Mouse (Mus musculus): ENCODE measurements at regions not wholly inside any gene's neighbourhood (a gene's known extent, or its start where the extent isn't known, plus 50 kb on each side); places are given as distances from the start of the nearest gene placed in this dataset.

GRCm38 (mm10) chr14:25323542-25324484 lies 135.2 kb upstream of the Zmiz1 start:
- DNase-seq (ENCODE audit: low read depth, low spot score) = no peak

GRCm38 (mm10) chr14:25325887-25326286 lies 133.1 kb upstream of the Zmiz1 start:
- DNase-seq (ENCODE audit: low read depth, low spot score) = no peak

GRCm38 (mm10) chr14:25328230-25328629 lies 130.8 kb upstream of the Zmiz1 start:
- no peak for DNase-seq (ENCODE audit: low read depth, low spot score)

DNA sequence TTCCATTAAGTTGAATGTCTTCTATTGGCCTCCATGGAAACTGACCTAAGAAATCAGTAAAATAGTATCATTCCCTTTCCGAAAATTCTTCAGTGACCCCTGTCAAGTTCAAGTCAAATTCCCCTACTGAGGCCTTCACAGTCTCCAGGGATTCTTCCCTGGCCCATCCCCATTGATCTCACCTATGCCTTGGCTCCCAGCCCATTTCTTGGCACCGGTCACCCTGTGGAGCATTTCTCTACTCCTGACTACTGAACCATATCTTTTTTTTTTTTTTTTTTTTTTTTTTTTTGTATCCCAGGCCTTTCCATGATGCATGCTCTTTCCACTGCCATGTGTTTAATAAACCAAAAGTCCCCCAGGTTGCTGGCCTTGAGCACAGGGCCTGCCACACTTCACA lies 124.8 kb upstream of the Zmiz1 start:
- DNase-seq (ENCODE audit: low read depth, low spot score) = no peak

- DNase-seq (ENCODE audit: low read depth, low spot score) = no peak
Observed at GRCm38 (mm10) chr14:25336875-25337274, 122.1 kb upstream of the Zmiz1 start.

DNA sequence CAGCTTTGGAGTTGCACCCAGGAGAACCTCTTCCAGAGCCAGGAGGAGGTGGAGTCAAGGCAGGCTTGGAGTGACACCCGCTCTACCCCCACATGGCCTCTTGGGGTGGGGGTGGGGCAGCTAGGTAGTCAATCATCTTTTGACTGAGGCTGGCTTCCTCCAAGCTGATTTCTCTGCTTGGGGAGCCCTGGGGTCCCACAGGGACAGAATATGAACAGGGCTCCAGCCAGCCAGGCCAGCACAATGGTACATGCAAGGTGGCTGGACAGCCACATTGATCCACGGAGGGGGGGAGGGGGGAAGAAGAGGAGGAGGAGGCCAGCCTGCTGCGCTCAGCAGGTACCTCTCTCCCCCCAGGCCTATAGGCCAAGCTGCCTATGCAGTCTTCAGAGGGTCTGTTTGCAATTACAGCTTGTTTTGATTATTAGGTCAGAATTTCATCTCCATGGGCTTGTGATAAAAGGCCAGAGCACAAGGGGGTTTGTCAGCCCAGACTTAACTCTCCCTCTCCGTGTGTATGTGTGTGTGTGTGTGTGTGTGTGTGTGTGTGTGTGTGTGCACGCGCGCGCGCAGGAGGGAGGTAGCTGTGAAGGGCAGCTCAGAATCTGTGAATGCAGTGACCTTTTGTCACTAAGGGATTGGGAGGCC lies 120.5 kb upstream of the Zmiz1 start:
- DNase-seq (ENCODE audit: low read depth, low spot score) = no peak

- DNase-seq (ENCODE audit: low read depth, low spot score) = no peak
Observed at GRCm38 (mm10) chr14:25340845-25341244, 118.1 kb upstream of the Zmiz1 start.

DNA sequence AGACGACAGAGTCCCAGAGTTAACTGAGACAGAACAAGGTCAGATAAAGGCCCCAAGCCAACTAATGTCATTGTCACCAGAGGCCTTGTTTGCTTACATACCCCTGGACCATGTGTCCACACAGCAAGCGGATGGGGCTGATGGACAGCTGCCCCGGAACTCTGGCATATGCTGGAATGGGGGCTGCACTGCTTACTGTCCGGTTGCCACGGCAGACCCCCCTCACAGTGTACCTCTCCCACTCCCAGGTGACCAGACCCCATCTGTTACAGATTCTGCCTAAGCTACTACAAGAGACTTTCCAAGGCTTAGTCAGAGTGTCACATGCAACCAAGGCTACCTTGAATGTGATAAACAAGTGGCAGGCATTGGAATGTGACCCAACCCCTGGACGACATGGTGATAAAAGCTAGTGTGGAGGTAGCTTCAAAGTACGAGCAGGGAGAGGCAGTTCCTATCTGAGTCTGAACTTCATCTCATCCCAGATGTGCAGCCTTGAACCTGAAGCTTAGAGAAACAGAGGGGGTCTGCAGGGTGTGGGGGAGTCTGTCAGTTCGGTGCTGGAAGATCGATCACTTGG lies 117.0 kb upstream of the Zmiz1 start:
- no peak for DNase-seq (ENCODE audit: low read depth, low spot score)

DNA sequence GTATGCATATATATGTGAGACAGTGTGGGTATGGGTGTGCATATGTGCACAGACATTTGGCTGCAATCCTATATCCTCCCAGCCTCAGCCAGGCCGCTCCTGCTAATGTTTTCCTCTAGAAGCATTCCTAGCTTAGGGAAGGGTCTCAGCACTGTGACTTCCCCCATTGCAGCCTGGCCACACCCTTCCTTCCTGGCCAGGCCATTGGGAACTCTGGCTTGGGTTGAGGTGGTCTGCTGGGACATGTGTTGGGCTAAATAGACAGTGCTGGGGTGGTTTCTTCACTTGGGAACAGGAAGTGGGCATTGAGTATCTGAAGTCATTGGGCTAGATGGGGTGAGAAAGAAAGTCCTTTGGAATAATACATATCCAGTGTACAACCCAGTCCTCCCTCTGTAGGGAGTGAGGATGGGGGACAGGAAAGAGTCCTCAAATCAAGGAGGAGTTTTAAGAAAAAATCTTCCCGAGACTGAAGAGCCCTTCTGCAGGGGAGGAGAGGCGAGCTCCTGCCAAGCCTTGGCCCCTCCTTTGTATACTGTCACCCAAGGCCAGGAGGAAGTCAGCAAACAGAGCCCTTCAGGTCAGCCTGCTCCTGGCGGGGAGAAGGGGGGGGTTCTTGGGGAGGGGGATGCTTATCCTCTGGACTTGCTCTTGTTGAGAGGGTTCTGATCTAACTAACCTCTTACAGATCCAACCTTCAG lies 116.0 kb upstream of the Zmiz1 start:
- DNase-seq (ENCODE audit: low read depth, low spot score) = no peak

DNA sequence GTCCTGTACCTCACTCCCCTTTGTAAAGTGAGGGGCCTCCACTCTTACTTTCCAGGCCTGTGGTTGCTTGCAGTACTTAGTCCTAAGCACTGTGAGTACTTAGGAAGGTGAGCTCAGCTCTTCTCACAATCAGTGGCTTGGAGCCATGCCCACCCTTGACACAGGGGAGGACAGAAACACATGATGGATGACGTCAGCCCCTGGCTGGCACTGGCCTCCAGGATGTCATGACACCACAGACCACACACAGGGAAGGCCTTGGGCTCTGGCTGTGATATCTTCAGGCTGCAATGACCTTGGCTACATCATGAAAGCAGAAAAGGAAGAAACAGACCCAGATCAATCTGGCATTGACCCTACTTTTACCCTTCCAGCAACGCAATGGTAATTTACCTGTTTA lies 113.0 kb upstream of the Zmiz1 start:
- DNase-seq (ENCODE audit: low read depth, low spot score) = no peak

DNA sequence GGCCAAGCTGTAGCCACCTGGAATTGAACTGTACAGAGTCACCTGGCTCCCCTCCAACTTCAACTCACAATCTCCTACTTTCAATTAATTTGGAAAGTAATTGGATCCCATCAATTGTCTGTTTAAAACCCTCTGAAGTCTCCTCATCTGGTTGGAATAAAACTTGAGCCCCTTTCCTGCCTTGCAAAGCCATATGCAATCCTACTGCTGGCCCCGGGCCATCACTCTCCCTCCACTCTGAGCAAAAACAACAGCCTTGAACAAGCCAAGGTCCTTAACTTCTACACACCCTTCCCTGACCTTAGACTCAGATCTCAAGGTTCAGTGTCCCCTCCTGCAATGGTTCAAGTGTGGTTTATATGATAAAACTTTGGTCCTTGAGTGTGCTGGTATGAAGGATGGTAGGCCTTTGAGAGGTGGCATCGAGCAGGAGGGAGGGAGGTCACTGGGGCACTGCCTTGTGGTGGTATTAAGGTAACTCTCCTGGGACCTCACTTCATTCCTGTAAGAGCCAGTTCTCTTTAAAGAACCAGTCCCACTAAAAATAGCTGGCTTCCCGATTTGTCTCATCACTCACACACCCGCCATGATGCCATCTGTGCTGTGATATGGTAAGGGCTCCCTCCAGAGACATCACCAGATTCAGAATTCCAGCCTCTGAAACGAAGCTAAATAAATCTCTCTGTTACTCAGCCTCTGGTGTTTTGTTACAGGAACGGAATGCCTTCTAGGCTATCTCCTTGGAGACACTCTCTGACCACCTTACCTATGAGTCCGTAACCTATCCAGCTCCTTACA lies 112.0 kb upstream of the Zmiz1 start:
- DNase-seq (ENCODE audit: low read depth, low spot score) = no peak

DNA sequence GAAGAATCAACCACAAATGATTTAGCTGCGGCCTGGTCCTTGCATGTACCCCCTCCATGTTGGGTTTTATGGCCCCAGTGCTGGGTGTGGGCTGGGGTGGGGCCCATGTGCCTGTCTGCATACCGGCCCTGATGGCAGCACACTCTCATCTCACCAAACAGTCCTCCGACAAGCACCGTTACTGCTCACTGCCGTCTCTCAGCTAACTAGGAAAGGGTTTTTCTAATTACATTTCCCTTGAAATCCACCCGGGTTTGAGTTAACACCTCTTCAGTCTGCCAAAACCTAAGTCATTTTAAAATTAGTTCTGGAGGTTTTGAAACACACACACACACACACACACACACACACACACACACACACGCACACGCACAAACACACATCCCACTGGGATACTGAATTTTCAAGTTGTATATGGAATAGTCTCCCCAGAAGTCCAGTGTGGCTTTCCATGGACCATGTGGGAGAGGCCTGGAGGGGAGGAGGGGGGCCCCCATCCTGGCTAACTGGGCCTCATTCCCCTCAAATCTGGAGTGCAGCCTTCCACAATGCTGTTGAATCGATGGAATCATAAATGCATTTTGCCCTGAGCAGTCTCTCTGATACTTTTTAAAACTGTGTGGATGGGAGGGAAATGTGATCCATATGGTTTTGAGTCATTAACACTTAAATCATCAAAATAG lies 108.6 kb upstream of the Zmiz1 start:
- DNase-seq (ENCODE audit: low read depth, low spot score) = no peak

DNA sequence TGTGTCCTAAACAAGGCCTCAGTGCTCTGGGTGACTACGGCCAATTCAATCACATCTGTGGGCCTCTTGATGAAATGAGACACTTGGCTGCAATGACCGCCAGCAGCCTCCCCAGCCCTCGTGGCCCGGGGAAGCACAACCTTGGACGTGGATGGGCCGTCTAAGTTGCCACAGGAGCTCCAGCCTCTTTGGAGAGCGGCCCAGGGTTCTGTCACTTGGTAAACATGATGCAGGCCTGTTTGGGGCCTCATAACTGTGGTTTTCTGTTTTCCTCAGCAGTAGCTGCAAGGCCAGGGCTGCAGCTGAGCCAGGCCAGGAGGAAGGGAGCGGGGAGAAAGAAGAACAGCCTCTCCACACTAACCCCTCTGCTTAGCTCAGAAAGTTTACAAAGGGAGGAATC lies 105.2 kb upstream of the Zmiz1 start:
- DNase-seq (ENCODE audit: low read depth, low spot score) = no peak

DNA sequence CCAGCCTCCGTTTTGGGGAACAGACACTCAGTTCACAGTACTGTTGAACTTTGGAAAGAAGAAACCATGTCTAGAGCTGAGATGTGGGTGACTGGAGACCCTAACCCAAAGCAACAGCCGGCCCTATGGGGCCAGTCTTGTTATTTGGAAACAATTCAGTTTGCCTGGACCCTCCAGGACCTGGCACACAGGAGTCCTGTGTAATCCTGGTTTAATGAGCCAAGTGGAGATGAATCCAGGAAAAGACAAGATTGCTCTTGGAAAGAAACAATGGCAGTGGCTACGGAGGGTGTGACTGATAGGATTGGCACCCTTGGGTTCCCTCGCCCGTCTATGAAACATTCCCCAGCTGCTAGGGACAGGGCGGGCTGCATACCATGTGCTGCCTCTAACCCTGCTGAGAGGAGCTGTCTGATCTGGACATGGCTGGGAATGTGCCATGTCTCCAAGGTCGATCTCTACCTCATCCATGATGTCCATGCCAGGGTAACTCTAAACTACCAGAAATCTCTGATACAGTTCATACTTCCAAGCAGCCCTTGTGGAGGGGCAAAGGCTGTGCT lies 104.6 kb upstream of the Zmiz1 start:
- DNase-seq (ENCODE audit: low read depth, low spot score) = no peak

DNA sequence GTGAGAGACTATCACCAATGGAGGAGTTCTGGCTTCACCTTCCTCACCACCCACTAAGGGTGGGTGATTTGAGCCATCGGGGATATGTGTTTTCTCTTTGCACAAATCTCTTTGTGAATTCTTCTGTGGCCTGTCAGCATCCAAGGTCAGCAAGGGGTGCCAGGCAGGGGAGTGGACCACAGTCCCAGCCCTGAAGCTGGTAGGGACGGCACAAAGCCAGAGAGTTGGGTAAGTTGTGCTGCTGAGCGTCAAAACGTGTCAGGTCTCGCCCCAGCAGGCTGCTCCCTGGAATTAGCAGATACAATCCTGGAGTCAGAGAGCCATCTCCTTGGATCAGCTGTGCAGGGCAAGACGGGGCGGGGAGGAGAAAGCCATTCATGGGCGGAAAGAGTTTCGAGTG lies 101.2 kb upstream of the Zmiz1 start:
- DNase-seq (ENCODE audit: low read depth, low spot score) = no peak

GRCm38 (mm10) chr14:25359824-25360294 lies 99.1 kb upstream of the Zmiz1 start:
- no peak for DNase-seq (ENCODE audit: low read depth, low spot score)

GRCm38 (mm10) chr14:25360726-25361125 lies 98.3 kb upstream of the Zmiz1 start:
- DNase-seq (ENCODE audit: low read depth, low spot score) = no peak

- no peak for DNase-seq (ENCODE audit: low read depth, low spot score)
Observed at GRCm38 (mm10) chr14:25361129-25361528, 97.9 kb upstream of the Zmiz1 start.

DNA sequence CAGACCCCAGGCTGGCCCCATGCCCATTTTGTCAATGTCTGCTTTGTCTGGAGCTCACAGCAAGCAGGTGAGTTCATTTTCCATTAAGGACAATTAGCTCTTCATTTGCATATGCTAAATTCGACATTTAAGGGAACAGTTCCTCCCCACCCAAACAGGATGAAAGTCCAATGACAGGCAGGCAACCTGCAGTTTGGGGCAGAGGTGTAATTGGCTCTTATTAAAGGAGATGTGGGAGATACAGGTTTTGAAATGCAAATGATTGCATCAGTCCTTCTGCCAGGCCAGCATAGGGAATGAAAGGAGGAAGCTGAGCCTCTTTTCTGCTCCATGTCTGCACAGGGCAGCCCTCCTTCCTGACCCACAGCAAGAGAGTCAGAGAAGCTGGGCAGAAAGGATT lies 96.2 kb upstream of the Zmiz1 start:
- peak; percentile 71 for DNase-seq (ENCODE audit: low read depth, low spot score)

GRCm38 (mm10) chr14:25365226-25365800 lies 93.7 kb upstream of the Zmiz1 start:
- DNase-seq (ENCODE audit: low read depth, low spot score) = no peak

All from R1 (cell line).